In the genomic region with DNA sequence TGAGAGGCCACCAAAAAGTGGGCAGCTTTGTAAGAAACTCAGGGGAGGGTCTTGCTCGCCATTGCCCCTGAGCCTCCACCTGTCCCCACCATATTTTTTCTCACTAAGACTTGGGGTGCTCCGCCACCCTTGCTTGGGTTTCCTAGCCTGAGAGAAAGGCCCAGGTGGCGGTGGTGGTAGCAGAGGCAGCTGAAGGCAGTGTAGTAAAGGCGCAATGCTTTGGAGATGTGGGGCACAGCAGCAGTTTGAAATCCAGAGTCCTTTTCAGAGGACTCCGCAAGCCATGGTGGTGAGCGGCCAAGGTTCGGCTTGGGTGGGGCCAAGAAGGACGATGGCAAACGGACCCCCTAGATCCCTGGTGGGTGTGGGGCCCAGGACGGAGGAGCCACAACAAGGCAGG, we compare ENCODE assay signal across 20 mouse cellular contexts. TPM values are rescaled to one million over a fixed set of nuclear protein-coding genes. Genes with fewer than 3 reads are reported as not detected.
"Had no signal": no experiment of that assay in that cellular context is flagged by ENCODE, and none has a peak within 500 bp of the region (broad histone marks: within the 10 kb centered on the region; RNA-seq: fewer than 3 reads in every experiment).

No protein-coding gene starts in this region.

- DNase-seq: lung, adult 18-20 months; lung, embryonic 14.5 days; lung, postnatal 10 days; lung, postnatal 4 days; right cerebral cortex, postnatal 14 days; thymus, adult 2 months; thymus, postnatal 25 days; thymus, postnatal 4 days had no signal

- H3K4me1 ChIP-seq: midbrain, embryonic 10.5 days; midbrain, embryonic 13.5 days; neural tube, embryonic 12.5 days had no signal

- H3K4me3 ChIP-seq: midbrain, embryonic 10.5 days; midbrain, embryonic 13.5 days; neural tube, embryonic 12.5 days had no signal

- H3K9me3 ChIP-seq: midbrain, embryonic 13.5 days had no signal

- H3K27me3 ChIP-seq: midbrain, embryonic 13.5 days; neural tube, embryonic 12.5 days had no signal

- H3K4me2 ChIP-seq: lung, embryonic 14.5 days; midbrain, embryonic 13.5 days; neural tube, embryonic 12.5 days had no signal

- H3K9ac ChIP-seq: liver, embryonic 14.5 days; lung, embryonic 14.5 days; midbrain, embryonic 13.5 days; neural tube, embryonic 12.5 days had no signal

- ATAC-seq: midbrain, embryonic 13.5 days had no signal

- H3K27ac ChIP-seq: liver, embryonic 14.5 days; midbrain, embryonic 10.5 days; midbrain, embryonic 13.5 days; neural tube, embryonic 12.5 days had no signal

- H3K36me3 ChIP-seq: midbrain, embryonic 10.5 days; midbrain, embryonic 13.5 days; neural tube, embryonic 12.5 days had no signal

RNA-seq across cellular contexts. Expression of gene Olfr1293-ps, which starts 7.6 kb away (rescaled TPM):
- polyA plus RNA-seq: liver, embryonic 14.5 days; liver, embryonic 16.5 days; lung, embryonic 14.5 days; lung, embryonic 16.5 days; midbrain, embryonic 10.5 days; midbrain, embryonic 13.5 days; midbrain, postnatal 0 days; neural tube, embryonic 12.5 days; neural tube, embryonic 14.5 days; spleen, adult 2 months; stomach, embryonic 16.5 days; testis, adult 2 months; thymus, adult 2 months; urinary bladder, adult 2 months had no signal

RNA-seq across cellular contexts. Expression of gene Olfr1291-ps1, which starts 20.5 kb away (rescaled TPM):
- polyA plus RNA-seq: liver, embryonic 14.5 days; liver, embryonic 16.5 days; lung, embryonic 14.5 days; lung, embryonic 16.5 days; midbrain, embryonic 10.5 days; midbrain, embryonic 13.5 days; midbrain, postnatal 0 days; neural tube, embryonic 12.5 days; neural tube, embryonic 14.5 days; spleen, adult 2 months; stomach, embryonic 16.5 days; testis, adult 2 months; thymus, adult 2 months; urinary bladder, adult 2 months had no signal

RNA-seq across cellular contexts. Expression of gene Olfr1294, which starts 22.6 kb away (rescaled TPM):
- polyA plus RNA-seq: liver, embryonic 14.5 days; liver, embryonic 16.5 days; lung, embryonic 14.5 days; lung, embryonic 16.5 days; midbrain, embryonic 10.5 days; midbrain, embryonic 13.5 days; midbrain, postnatal 0 days; neural tube, embryonic 12.5 days; neural tube, embryonic 14.5 days; spleen, adult 2 months; stomach, embryonic 16.5 days; testis, adult 2 months; thymus, adult 2 months; urinary bladder, adult 2 months had no signal

RNA-seq across cellular contexts. Expression of gene Olfr1290, which starts 23.8 kb away (rescaled TPM):
- polyA plus RNA-seq: liver, embryonic 14.5 days; liver, embryonic 16.5 days; lung, embryonic 14.5 days; lung, embryonic 16.5 days; midbrain, embryonic 10.5 days; midbrain, embryonic 13.5 days; midbrain, postnatal 0 days; neural tube, embryonic 12.5 days; neural tube, embryonic 14.5 days; spleen, adult 2 months; stomach, embryonic 16.5 days; testis, adult 2 months; thymus, adult 2 months; urinary bladder, adult 2 months had no signal

RNA-seq across cellular contexts. Expression of gene Olfr1289, which starts 36.8 kb away (rescaled TPM):
- polyA plus RNA-seq: liver, embryonic 14.5 days; liver, embryonic 16.5 days; lung, embryonic 14.5 days; lung, embryonic 16.5 days; midbrain, embryonic 10.5 days; midbrain, embryonic 13.5 days; midbrain, postnatal 0 days; neural tube, embryonic 12.5 days; neural tube, embryonic 14.5 days; spleen, adult 2 months; stomach, embryonic 16.5 days; thymus, adult 2 months; urinary bladder, adult 2 months had no signal
